Mouse (Mus musculus): ENCODE measurements at regions not wholly inside any gene's neighbourhood (a gene's known extent, or its start where the extent isn't known, plus 50 kb on each side); places are given as distances from the start of the nearest gene placed in this dataset.

GRCm38 (mm10) chr13:97680283-97680896, 80.0 kb downstream of the Gm10260 start:
- TF ChIP-seq CTCF (IDR thresholded peaks at IDR 0.05; ENCODE audit: extremely low read depth, insufficient read depth, insufficient read length, insufficient replicate concordance): no peak
- TF ChIP-seq POLR2A (IDR thresholded peaks at IDR 0.05; ENCODE audit: low read depth, low read length): no peak
